Mouse (Mus musculus) forebrain, embryonic 13.5 days (tissue): ENCODE data around the gene Olfr153. TPM values are rescaled to one million over a fixed set of nuclear protein-coding genes. Genes with fewer than 3 reads are reported as not detected.
"Not testable (repeated sequence)": the region's sequence is repeated elsewhere in the genome, so short reads cannot be mapped to it uniquely, and the experiment has no call there.

ENCODE experiments used
- ATAC-seq: fragments of 200-750 bp; cut with Nextera tagmentation; 2 replicates; pipeline ENCODE4 v1.8.0; 2017
- H3K27ac ChIP-seq: fragments of 300-500 bp; sonication (generic); 2 replicates; pipeline ENCODE4 v1.5.1; 2015; ENCODE audit warnings: inconsistent platforms, mild to moderate bottlenecking, moderate library complexity
- H3K27me3 ChIP-seq: fragments of 300-500 bp; sonication (generic); 2 replicates; pipeline ENCODE4 v1.6.1; 2015; ENCODE audit warnings: mild to moderate bottlenecking, inconsistent platforms
- H3K36me3 ChIP-seq: fragments of 300-500 bp; sonication (generic); 2 replicates; pipeline ENCODE4 v1.6.1; 2015; ENCODE audit warnings: mild to moderate bottlenecking, inconsistent platforms; ENCODE audit not compliant: poor library complexity, severe bottlenecking
- H3K4me1 ChIP-seq: fragments of 300-500 bp; sonication (generic); 2 replicates; pipeline ENCODE4 v1.6.1; 2015; ENCODE audit warnings: inconsistent platforms
- H3K4me2 ChIP-seq: fragments of 300-500 bp; sonication (generic); 2 replicates; pipeline ENCODE4 v1.6.1; 2015; ENCODE audit warnings: inconsistent platforms, mild to moderate bottlenecking, moderate library complexity
- H3K4me3 ChIP-seq: fragments of 300-500 bp; sonication (generic); 2 replicates; pipeline ENCODE4 v1.5.1; 2015; ENCODE audit warnings: mild to moderate bottlenecking, inconsistent platforms
- H3K9ac ChIP-seq: fragments of 300-500 bp; sonication (generic); 2 replicates; pipeline ENCODE4 v1.6.1; 2015; ENCODE audit warnings: mild to moderate bottlenecking, inconsistent platforms
- H3K9me3 ChIP-seq: fragments of 300-500 bp; sonication (generic); replicated peaks from 2 replicates; pipeline ENCODE4 v1.6.1; 2016; ENCODE audit warnings: inconsistent platforms
- WGBS: fragments of 180-500 bp; shearing (Covaris S2); methylation state at CpG from one replicate; pipeline ENCODE4 v1.1.7; 2015; 5-methylcytosine and 5-hydroxymethylcytosine counted together
- polyA plus RNA-seq: library from polyadenylated mRNA; unstranded; fragments of >200 nt; fragmentation: Nextera tagmentation; extraction: Ambion mirVana; gene quantifications from 2 replicates; pipeline ENCODE4 v1.2.1, GENCODE M21; 2015

Olfr153 gene
- polyA plus RNA-seq, result not detected in 2 replicates

GRCm38 (mm10) chr2:87531496-87531895 lies at the start of gene Olfr153:
Gene Olfr153, plus strand, starts transcription at chr2:87531796.
- H3K27me3 ChIP-seq, result no peaks in the 10 kb centered on the region
- ATAC-seq, result no peak
- no peak within 1 kb of the TSS for H3K9ac ChIP-seq
- H3K4me2 ChIP-seq, result no peak within 1 kb of the TSS
- no peaks in the 10 kb centered on the region for H3K4me1 ChIP-seq
- no peaks in the 10 kb centered on the region for H3K36me3 ChIP-seq
- no peaks in the 10 kb centered on the region for H3K9me3 ChIP-seq
- no peak within 1 kb of the TSS for H3K27ac ChIP-seq
- no peak within 1 kb of the TSS for H3K4me3 ChIP-seq

GRCm38 (mm10) chr2:87482276-87482675 lies 49.3 kb upstream of the Olfr153 start:
- ATAC-seq, result no peak
- H3K27me3 ChIP-seq, result no peaks in the 10 kb centered on the region
- H3K4me1 ChIP-seq, result no peaks in the 10 kb centered on the region
- H3K9me3 ChIP-seq, result no peaks in the 10 kb centered on the region
- no peak overlapping the region for H3K4me3 ChIP-seq
- H3K4me2 ChIP-seq, result no peak overlapping the region
- no peak overlapping the region for H3K27ac ChIP-seq
- no peaks in the 10 kb centered on the region for H3K36me3 ChIP-seq
- no peak overlapping the region for H3K9ac ChIP-seq
- WGBS, result 78% methylated on average over 2 of the region's 2 CpGs

GRCm38 (mm10) chr2:87496993-87497392 lies 34.6 kb upstream of the Olfr153 start, which contains the start of gene Pramel7:
Gene Pramel7, minus strand, starts transcription at chr2:87497093.
- not testable (repeated sequence) for H3K4me3 ChIP-seq, H3K27me3 ChIP-seq, H3K4me2 ChIP-seq, H3K9ac ChIP-seq, H3K4me1 ChIP-seq, H3K9me3 ChIP-seq, H3K27ac ChIP-seq, ATAC-seq, H3K36me3 ChIP-seq
- WGBS, result 82% methylated on average over 4 of the region's 5 CpGs

- ATAC-seq, result no peak
- H3K4me2 ChIP-seq, result no peak within 1 kb of the TSS
- H3K27ac ChIP-seq, result no peak within 1 kb of the TSS
- no peaks in the 10 kb centered on the region for H3K27me3 ChIP-seq
- WGBS, result 91% methylated on average over 6 of the region's 6 CpGs
- no peaks in the 10 kb centered on the region for H3K4me1 ChIP-seq
- no peaks in the 10 kb centered on the region for H3K36me3 ChIP-seq
- H3K9me3 ChIP-seq, result no peaks in the 10 kb centered on the region
- no peak within 1 kb of the TSS for H3K9ac ChIP-seq
- no peak within 1 kb of the TSS for H3K4me3 ChIP-seq
These were observed 25.3 kb upstream of the Olfr153 start, which contains the start of gene Pramel6 for GRCm38 (mm10) chr2:87506265-87506664. Gene Pramel6, plus strand, starts transcription at chr2:87506565.

- Histone ChIP-seq H3K9ac (no peak overlapping the region), H3K36me3 (no peaks in the 10 kb centered on the region), H3K4me2 (no peak overlapping the region), H3K4me1 (no peaks in the 10 kb centered on the region), H3K27ac (no peak overlapping the region), H3K9me3 (no peaks in the 10 kb centered on the region), H3K4me3 (no peak overlapping the region), H3K27me3 (no peaks in the 10 kb centered on the region)
- WGBS, result 91% methylated on average over 2 of the region's 2 CpGs
- no peak for ATAC-seq
These were observed 16.6 kb upstream of the Olfr153 start for GRCm38 (mm10) chr2:87515046-87515445.

- WGBS, result 85% methylated on average over 7 of the region's 8 CpGs
- H3K9ac ChIP-seq, result no peak overlapping the region
- ATAC-seq, result no peak
- no peaks in the 10 kb centered on the region for H3K4me1 ChIP-seq
- no peak overlapping the region for H3K4me3 ChIP-seq
- H3K9me3 ChIP-seq, result no peaks in the 10 kb centered on the region
- H3K4me2 ChIP-seq, result no peak overlapping the region
- no peaks in the 10 kb centered on the region for H3K36me3 ChIP-seq
- no peaks in the 10 kb centered on the region for H3K27me3 ChIP-seq
- no peak overlapping the region for H3K27ac ChIP-seq
These were observed 16.0 kb upstream of the Olfr153 start for GRCm38 (mm10) chr2:87515457-87516060.

- Histone ChIP-seq H3K9ac (no peak overlapping the region), H3K36me3 (no peaks in the 10 kb centered on the region), H3K4me3 (no peak overlapping the region), H3K27ac (no peak overlapping the region), H3K4me2 (no peak overlapping the region), H3K4me1 (no peaks in the 10 kb centered on the region), H3K9me3 (no peaks in the 10 kb centered on the region), H3K27me3 (no peaks in the 10 kb centered on the region)
- 91% methylated on average over 3 of the region's 3 CpGs for WGBS
- ATAC-seq, result no peak
These were observed 15.0 kb upstream of the Olfr153 start for GRCm38 (mm10) chr2:87516581-87516980.

GRCm38 (mm10) chr2:87520651-87521050 lies 10.9 kb upstream of the Olfr153 start:
- Histone ChIP-seq H3K9ac (no peak overlapping the region), H3K4me3 (no peak overlapping the region), H3K4me1 (no peaks in the 10 kb centered on the region), H3K27ac (no peak overlapping the region), H3K9me3 (no peaks in the 10 kb centered on the region), H3K27me3 (no peaks in the 10 kb centered on the region), H3K36me3 (no peaks in the 10 kb centered on the region), H3K4me2 (no peak overlapping the region)
- WGBS, result 89% methylated on average over 4 of the region's 4 CpGs
- no peak for ATAC-seq

GRCm38 (mm10) chr2:87525899-87526616 lies 5.5 kb upstream of the Olfr153 start:
- not testable (repeated sequence) for H3K27ac ChIP-seq, H3K36me3 ChIP-seq, H3K9me3 ChIP-seq, H3K27me3 ChIP-seq, H3K4me1 ChIP-seq
- WGBS, result 36% methylated on average over 38 of the region's 39 CpGs
- ATAC-seq, result peak; percentile 55; the same call in 1 of the 2 replicates
- Histone ChIP-seq H3K4me2 (peak overlapping the region; percentile 52), H3K9ac (peak overlapping the region; percentile 43; the same call in 1 of the 2 replicates), H3K4me3 (peak overlapping the region; percentile 24; the same call in 1 of the 2 replicates)

- H3K27ac ChIP-seq, result no peak overlapping the region
- H3K27me3 ChIP-seq, result no peaks in the 10 kb centered on the region
- ATAC-seq, result no peak
- no peak overlapping the region for H3K4me3 ChIP-seq
- no peaks in the 10 kb centered on the region for H3K9me3 ChIP-seq
- no peaks in the 10 kb centered on the region for H3K4me1 ChIP-seq
- 54% methylated on average over 2 of the region's 2 CpGs for WGBS
- no peaks in the 10 kb centered on the region for H3K36me3 ChIP-seq
- no peak overlapping the region for H3K4me2 ChIP-seq
- no peak overlapping the region for H3K9ac ChIP-seq
These were observed 3.2 kb downstream of the Olfr153 start for GRCm38 (mm10) chr2:87534826-87535225.

GRCm38 (mm10) chr2:87545442-87545841 lies 13.8 kb downstream of the Olfr153 start, which contains the start of gene Olfr1128:
Gene Olfr1128, minus strand, starts transcription at chr2:87545542.
- ATAC-seq, result no peak
- H3K27ac ChIP-seq, result no peak within 1 kb of the TSS

GRCm38 (mm10) chr2:87573602-87574001 lies 42.0 kb downstream of the Olfr153 start, which contains the start of gene Olfr1129:
Gene Olfr1129, plus strand, starts transcription at chr2:87573902.
- 72% methylated on average over 1 of the region's 1 CpGs for WGBS
- ATAC-seq, H3K4me3 ChIP-seq, H3K9me3 ChIP-seq, H3K9ac ChIP-seq, H3K4me1 ChIP-seq, H3K4me2 ChIP-seq, H3K36me3 ChIP-seq, H3K27ac ChIP-seq, H3K27me3 ChIP-seq: not testable (repeated sequence)

More at GRCm38 (mm10) chr2:87545442-87545841, 13.8 kb downstream of the Olfr153 start, which contains the start of gene Olfr1128:
- no peak within 1 kb of the TSS for H3K9ac ChIP-seq
- 87% methylated on average over 1 of the region's 1 CpGs for WGBS
- no peaks in the 10 kb centered on the region for H3K9me3 ChIP-seq
- no peaks in the 10 kb centered on the region for H3K4me1 ChIP-seq
- H3K27me3 ChIP-seq, result no peaks in the 10 kb centered on the region
- H3K4me2 ChIP-seq, result no peak within 1 kb of the TSS
- no peaks in the 10 kb centered on the region for H3K36me3 ChIP-seq
- H3K4me3 ChIP-seq, result no peak within 1 kb of the TSS
